Mouse (Mus musculus) brain, embryonic 14.5 days (tissue): ENCODE data around the gene Mcf2l. TPM values are rescaled to one million over a fixed set of nuclear protein-coding genes. Genes with fewer than 3 reads are reported as not detected.

Experiments used
- DNase-seq: peaks from one replicate; pipeline ENCODE4 v3.0.0-alpha.2; 2011; ENCODE audit warnings: low read depth
- CTCF ChIP-seq: fragments of 200-500 bp; IDR thresholded peaks from 2 replicates; pipeline ENCODE4 v1.5.1; 2012; ENCODE audit warnings: inconsistent platforms, mild to moderate bottlenecking, moderate library complexity, borderline replicate concordance; ENCODE audit not compliant: insufficient read depth, insufficient read length; ENCODE audit errors: extremely low read depth
- POLR2A ChIP-seq: fragments of 200-500 bp; IDR thresholded peaks from 2 replicates; pipeline ENCODE4 v1.6.1; 2012; ENCODE audit warnings: mild to moderate bottlenecking, inconsistent platforms, borderline replicate concordance; ENCODE audit not compliant: poor library complexity, insufficient read depth, insufficient read length, severe bottlenecking; ENCODE audit errors: extremely low read depth
- polyA plus RNA-seq: library from polyadenylated mRNA; depleted of rRNA; stranded (reverse); fragments of >200 nt; gene quantifications from 2 replicates; pipeline ENCODE4 v1.2.3, GENCODE M21; 2012

Gene Mcf2l
- polyA plus RNA-seq, 1 experiment, result 189 TPM

DNA sequence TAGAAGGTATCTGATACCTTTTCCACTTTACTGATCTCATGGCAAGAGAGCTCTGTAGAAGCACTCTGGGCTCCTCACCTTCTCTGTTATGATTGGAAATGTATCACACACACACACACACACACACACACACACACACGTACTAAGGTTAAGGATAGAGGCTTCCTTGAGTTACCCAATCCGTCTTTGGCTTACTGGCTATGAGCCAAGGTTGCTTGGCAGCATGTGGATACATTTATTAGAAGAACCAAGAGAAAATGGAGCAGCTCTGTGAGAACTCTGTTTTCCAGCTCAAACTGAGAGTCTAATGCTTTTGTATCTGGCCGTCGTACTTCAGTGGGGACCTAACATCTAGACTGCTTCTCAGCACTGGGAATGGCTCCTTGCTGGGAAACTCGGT lies 121.9 kb downstream of the Mcf2l start:
- TF ChIP-seq CTCF (no peak), POLR2A (no peak)
- DNase-seq, result peak; percentile 49

DNA sequence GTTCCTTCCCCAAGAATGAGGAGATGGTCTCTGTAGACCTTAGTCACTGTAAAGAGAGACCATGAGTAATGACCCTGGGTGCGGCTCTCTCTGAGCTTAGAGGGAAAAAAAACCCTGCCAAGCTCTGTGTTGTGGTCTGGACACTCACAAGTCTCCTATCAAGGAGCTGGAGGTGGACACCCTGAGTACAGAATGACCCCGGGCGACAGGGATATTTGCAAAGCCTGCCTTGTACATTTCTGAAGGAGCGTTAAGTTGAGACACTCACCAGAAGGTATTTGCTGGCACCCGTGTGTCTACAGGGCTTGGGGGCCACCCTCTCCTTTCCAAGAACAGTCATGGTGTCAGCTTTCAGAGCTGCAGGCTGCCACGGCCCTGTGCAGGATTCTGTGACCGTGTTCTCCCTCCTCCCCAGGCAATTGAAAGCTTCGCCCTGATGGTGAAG lies 123.2 kb downstream of the Mcf2l start:
- no peak for DNase-seq

DNA sequence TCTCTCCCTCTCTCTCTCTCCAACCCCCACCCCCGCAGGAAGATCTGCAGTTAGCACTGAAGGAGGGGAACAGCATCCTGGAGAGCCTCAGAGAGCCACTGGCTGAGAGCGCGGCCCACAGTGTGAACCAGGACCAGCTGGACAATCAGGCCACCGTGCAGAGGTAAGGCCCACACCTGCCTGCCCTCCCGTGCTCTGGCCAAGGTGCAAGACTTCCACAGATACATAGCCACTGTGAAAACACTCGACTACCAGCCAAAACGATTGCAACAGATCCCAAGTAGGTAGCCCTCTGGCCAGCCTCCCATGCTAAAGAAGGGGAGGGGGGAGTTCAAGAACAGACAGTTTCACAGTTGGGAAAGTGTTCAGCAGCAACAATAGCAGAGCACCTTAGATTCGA lies 124.7 kb downstream of the Mcf2l start:
- no peak for DNase-seq
- TF ChIP-seq CTCF (no peak), POLR2A (no peak)

More for the DNA sequence above, 123.2 kb downstream of the Mcf2l start:
- no peak for TF ChIP-seq CTCF
- no peak for TF ChIP-seq POLR2A

DNA sequence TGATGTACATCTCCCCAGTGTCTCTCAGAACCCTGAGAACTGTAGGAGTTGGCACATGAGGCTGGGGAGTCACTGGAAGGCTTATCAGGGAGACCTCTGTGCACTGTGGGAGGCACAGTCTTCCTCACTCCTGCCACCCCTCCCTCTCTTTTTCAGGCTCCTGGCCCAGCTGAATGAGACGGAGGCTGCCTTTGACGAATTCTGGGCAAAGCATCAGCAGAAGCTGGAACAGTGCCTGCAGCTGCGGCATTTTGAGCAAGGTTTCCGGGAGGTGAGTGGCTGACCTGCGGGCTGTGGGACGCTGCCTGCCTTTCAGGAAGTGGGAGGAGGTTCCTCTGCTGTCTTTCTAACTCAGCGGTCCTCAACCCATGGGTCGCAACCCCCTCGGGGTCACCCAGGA lies 126.2 kb downstream of the Mcf2l start:
- peak; percentile 32 for DNase-seq
- TF ChIP-seq POLR2A, result no peak
- no peak for TF ChIP-seq CTCF

DNA sequence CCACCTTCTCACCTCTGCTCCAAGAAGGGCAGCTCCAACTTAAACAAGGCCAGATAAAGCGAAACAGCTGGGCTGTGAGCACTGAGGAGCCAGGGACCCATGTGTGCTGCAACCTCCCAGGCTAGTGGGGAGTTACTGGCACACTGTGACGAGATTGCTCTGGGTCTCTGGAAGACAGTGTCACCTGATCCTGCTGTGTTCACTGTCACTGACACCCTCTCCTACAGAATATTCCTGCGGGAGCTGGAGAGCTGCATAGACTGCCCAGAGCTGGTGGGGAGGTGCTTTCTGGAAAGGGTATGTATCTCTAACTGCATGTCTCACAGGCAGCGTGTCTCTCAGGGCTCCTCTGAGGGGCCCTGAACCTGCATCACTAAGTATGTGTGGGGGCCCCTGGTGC lies 133.9 kb downstream of the Mcf2l start:
- TF ChIP-seq CTCF, result no peak
- no peak for TF ChIP-seq POLR2A

DNA sequence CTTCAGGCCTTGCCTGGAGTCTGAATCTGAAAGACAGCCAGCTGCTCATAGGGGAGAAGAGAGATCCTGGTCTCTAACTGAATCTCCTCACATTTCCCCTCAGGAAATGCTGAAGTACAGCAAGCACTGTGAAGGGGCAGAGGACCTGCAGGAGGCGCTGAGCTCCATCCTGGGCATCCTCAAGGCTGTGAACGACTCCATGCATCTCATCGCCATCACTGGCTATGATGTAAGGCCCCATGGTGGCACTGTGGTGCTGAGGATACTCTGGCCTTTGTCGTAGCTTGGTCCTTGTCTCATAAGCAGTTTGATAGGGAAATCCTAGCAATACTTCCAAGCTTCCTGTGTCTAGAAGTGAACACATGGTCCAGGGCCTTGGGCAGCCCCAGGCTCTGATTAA lies 136.7 kb downstream of the Mcf2l start:
- no peak for DNase-seq
- TF ChIP-seq POLR2A (no peak), CTCF (no peak)

More for the DNA sequence above, 133.9 kb downstream of the Mcf2l start:
- no peak for DNase-seq

DNA sequence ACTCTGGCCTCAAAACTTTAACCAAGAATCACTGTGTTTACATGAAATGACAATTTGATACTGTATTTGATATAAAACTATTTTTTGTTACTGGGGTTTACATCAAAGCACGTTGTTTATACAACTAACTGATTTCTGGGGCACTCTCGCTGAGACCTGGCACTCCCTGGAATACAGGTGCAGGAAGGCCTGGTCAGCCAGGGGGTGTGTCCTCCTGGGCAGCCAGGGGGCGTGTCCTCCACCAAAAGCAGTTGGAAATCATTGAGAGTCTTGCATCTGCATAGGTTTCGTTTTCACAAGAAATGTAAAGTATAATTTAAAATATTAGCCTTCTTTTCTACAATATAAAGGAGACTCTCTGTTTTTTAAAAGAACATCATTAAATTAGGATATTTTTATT lies 146.0 kb downstream of the Mcf2l start:
- no peak for DNase-seq
- TF ChIP-seq POLR2A (no peak), CTCF (no peak)

DNA sequence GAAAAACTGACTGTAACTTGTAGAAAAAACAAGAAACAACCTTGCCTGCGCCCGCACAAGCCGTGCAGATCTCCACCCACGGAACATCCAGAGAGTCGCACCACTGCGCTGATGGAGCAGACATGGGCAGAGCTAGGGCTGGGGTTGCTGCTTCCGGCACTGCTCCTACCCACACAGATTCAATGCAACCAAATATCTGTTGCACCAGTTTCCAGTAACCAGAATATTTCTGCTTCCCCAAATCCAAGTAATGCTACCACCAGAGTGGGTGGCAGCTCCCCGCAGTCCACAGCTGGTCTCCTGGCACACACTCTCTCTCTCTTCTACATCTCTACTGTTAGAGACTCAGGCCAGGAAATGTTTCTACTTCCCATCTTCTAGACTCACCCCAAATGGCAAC lies 148.2 kb downstream of the Mcf2l start:
- no peak for TF ChIP-seq CTCF
- no peak for TF ChIP-seq POLR2A

DNA sequence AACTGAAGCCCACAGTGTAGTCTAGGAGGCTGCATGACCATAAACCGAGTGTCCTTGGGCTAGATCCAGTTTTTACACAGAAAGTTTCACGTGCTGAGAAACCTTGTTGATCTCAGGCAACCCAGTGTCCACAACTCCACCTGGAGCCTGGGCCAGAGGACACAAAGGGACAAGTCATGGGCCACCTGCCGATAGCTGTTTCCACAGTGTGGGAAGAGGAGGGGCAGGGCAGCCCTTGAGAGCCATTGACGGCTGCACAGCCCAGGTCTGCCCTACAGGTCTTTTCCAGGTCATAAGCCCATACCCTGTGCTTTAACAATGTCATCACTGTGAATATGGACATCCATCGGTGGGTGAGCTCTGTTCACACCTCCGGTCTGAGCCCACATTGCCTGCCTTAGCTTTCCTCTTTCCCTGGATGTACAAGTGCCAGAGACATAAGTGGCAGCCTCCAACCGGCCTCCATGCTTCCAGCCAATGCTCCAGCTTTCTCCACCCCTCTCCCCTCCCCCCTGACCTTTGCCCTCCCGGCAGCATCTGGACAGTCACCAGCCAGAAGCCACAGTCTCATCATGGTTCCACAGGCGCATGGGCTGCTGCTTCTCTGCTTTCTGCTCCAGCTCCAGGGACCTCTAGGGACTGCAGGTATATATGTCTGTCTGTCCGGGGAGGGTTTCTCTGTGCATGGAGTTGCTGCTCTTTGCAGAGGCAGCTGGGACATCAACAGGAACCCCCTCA lies 152.1 kb downstream of the Mcf2l start, which contains the start of gene F7:
F7 (plus strand) TSS at position 548 of the 738 bp plus-strand sequence.
- no peak for DNase-seq
- TF ChIP-seq CTCF (no peak), POLR2A (no peak)

More for the DNA sequence above, 148.2 kb downstream of the Mcf2l start:
- DNase-seq, result no peak

DNA sequence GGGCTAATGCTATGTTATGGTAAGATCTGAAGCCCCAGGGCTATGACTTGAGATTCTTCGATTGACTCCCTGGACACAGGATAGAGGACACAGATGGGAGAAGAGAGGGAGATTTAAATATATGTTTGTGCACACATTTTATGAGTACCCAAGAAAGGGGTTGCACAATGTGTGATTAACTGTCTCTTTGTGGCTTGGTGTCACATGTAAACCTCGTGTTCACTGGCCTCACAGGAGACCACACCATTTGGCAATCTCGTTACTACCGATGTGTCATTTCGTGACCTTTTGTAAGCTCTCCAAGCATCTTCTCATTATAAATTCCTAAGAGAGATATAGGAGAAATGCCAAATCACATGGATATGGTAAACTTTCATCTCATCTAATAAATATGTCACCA lies 154.0 kb downstream of the Mcf2l start:
- TF ChIP-seq POLR2A, result no peak
- no peak for TF ChIP-seq CTCF
- no peak for DNase-seq

DNA sequence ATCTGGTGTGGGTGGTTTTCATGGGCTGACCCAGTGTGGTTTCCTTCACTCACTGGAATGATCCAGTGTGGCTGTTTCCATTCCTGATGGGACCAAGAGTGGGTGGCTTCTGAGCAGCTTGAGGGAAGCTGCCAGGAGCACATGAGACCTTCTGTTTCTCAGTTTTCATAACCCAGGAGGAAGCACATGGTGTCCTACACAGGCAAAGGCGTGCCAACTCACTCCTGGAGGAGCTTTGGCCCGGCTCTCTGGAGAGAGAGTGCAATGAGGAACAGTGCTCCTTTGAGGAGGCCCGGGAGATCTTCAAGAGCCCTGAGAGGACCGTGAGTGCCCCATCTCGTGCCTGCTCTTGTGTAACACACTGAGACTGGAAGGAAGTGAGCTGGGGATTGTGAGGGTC lies 154.9 kb downstream of the Mcf2l start:
- no peak for DNase-seq
- no peak for TF ChIP-seq POLR2A
- no peak for TF ChIP-seq CTCF

DNA sequence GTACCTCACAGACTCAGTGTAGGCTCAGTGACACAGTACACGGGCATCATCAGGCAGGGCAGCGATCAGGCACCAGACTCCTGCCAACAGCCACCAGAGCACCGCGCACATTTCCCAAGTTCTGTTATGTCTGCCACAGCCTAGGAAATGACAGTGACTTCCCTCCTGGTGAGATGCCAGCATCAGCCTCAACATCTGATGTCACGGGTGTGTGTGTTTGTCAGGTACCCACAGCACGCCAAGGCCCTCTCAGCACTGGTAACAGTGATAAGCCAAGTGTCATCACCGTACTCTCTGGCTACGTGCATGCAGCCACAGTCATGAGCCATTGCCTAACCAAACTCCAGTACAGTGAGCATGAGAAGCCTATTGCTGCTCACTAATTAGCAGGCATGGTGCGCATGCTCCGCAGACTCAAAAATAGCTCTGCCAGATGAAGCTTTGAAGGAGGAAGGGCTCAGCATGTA lies 162.8 kb downstream of the Mcf2l start:
- peak; percentile 61 for DNase-seq
- no peak for TF ChIP-seq CTCF
- no peak for TF ChIP-seq POLR2A
